Mouse (Mus musculus) spleen, postnatal 10 days (tissue): ENCODE results near the gene Aig1.

Experiments used
- DNase-seq, 2 experiments: peaks; one replicate each; pipeline ENCODE4 v3.0.0; 2021 to 2022; ENCODE audit warnings: low spot score in 2 of 2

Gene Aig1

DNA sequence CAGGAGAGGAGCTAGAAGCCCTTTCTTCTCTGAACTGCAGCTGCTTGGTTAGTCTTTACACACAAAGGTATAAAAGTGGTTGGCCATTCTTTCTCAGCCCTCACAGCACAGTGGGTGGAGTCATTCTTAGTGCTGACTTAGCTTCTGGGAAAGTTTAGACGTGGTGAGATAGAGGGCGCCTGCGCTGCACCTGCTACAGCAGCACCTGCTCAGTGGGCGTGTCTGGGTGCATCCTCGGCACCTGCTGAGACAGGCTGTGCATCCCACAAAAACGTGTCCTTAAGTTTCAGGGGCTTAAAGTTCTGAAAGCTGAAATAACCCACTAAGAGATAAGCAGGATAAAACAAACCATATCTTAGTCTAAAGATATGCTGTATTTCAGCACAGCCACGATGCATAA is 227.0 kb downstream of the Aig1 start:
- DNase-seq: peak in 1 of 2 experiments; percentile 16

DNA sequence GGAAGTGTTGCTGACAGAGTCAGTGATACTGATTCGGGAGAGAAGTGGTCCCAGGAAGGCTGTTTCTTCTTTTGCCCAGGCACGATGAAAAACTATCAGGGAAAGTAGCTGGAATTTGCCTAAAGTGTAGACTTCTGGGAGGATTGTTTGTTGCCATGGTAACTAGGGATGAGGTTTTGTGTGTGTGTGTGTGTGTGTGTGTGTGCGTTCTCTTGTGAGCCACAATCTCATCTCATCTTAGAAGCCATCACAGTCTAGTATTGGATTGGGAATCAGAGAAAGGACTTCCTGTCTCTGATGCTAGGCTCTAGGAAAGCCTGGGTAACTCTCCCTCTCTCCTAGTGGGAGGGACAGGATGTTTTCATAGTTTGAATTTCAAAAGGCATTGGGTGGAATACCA is 237.0 kb downstream of the Aig1 start:
- no peak for DNase-seq

DNA sequence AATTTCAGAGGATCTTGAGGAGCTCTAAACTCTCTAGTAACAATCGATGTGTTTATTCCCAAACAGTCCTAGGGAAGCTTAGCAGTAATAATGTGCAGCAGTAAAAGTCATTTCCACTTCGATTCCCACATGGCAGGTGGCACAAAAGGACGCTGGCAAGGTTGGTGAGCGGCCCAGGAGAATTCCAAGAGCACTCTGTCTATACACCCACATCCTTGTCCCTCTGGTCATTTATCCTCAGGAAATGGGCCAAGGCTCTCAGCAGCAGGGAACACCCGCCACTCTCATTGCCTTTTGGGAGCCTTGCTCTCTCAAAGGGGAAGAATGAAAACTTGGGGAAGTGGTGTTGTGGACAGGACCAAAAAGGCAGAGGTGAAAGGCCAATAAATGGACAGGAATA is 245.0 kb downstream of the Aig1 start:
- no peak for DNase-seq

DNA sequence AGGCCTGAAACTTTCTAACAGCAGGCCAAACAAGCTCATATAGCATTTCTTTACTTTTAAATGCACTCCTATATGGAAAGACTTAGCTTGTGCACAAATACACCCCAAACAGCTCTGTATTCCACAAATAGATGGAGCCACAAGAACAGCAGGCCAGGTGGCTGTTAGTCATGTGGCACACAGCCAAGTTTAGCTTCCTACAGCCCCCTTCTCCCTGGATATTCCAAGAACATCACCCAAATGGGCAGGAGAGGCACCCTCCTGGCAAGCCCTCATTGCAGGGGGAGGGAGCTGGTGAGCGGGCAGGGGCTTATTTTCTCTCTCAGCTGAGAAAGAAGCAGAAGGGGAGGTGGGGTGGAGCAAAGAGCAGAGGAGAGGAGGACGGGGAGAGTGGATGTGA is 267.9 kb downstream of the Aig1 start:
- DNase-seq: no peak

DNA sequence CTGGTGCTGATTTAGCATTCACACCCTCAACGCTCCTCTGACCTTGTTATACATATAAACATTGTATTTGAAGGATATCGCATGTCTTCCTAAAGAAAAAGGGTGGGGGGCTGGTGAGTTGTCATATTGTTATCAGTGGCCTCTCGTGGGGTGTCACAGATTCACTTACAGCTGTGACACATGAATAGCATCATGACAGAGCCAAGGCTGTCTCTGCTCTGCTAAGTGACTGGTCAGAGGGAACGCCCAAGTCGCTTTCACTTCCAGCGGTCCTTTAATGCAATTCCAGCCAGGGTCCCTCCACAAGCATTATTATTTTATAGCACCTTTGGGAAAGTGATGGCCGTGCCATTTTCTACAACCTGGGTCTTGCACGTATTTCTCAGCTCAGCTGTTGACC is 271.3 kb downstream of the Aig1 start:
- DNase-seq: no peak
